Mouse (Mus musculus): ENCODE data around the gene Gm10220.
"Not testable (repeated sequence)": the region's sequence is repeated elsewhere in the genome, so short reads cannot be mapped to it uniquely, and the experiment has no call there.

The Gm10220 gene

DNA sequence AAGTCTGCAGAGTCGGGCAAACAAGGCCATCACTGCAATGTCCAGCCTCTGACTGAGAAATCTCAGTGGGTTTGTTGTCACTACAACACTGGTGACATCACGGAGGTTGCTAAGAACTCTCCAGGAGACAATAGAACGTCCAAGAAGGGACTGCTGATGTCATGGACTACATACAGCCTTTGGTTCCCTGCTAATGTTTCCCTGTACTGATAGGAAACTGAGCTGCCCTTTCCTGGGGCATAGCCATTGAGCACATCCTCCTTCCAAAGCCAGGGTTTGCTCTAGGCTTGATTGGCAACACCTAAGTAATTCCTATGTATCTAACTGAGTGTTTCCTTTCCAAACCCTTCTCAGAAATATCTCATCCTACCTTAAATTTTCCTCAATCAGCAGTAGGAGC, at the start of gene Gm10220:
TSS of gene Gm10220 (minus strand) at position 101 of the 400 bp plus-strand sequence.
- DNase-seq = not testable (repeated sequence)

DNA sequence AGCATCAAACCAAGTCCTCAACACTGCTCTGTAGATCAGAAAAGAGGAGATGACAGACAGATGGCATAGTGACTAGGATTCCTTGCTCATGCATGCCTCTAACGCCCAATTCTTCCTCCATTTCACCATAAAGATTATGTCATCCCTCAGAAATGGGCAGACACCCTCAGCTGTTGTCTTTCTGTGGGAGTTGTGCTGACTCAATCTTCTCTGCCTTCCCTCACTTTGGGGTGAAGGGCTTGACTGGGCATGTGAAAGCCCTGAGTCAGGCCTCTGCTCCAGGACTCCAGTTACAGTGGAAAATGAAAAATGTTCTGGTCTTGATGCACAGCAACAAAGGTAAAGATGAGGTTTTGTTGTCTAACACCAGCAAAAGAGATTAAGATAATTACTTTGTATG, 48.6 kb upstream of the Gm10220 start:
- no peak for DNase-seq

DNA sequence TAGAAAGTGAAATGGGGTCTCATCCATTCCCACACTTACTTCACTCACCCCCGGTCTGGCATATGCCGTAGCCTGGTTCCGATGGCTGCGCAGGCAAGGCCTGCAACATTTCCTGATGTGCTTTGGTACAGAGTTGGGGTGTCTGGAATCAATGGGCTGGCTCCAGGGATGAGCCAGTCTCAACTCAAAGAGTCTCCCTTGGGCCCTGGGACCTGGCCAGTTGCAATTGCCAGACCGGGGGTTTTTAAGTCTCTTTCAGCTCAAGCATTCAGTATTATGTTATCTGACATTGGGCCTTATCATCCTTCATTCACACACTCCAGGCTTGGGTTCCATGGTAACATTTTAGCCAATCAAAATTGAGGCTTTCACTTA, 44.6 kb upstream of the Gm10220 start:
- no peak for DNase-seq

DNA sequence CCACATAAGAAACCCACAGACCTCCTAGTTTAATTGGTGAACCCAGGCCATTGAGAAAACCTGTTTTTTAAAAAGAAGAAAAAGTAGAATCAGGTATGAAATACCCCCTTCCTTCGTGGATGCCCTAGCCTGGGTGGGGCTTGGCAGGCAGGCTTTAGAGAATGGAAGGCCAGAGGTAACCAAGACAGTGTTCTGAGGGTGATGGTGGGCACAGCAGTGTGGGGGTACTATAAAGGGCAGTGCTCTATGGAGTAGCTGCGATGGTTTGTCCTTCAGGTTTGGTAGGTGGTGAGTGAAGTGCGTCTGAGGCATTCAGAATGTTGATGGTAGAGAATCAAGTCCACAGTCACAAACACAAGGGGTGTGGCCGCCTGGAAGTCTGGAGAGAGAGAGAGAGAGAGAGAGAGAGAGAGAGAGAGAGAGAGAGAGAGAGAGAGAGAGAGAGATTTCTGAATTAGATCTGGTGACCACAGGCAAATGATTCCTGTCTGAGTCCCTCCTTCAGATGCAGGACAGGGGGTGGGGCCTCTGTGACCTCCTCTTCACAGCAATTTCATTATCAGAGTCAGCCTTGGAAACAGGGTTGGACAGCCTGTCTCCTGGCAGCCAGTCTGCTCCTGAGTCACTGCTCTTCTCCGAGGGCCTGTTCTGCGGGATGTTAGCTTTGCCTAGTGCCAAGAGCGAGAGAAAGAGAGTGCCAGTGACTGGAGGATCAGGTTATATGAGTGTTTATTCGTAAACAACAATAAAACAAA, 44.0 kb upstream of the Gm10220 start:
- no peak for DNase-seq

DNA sequence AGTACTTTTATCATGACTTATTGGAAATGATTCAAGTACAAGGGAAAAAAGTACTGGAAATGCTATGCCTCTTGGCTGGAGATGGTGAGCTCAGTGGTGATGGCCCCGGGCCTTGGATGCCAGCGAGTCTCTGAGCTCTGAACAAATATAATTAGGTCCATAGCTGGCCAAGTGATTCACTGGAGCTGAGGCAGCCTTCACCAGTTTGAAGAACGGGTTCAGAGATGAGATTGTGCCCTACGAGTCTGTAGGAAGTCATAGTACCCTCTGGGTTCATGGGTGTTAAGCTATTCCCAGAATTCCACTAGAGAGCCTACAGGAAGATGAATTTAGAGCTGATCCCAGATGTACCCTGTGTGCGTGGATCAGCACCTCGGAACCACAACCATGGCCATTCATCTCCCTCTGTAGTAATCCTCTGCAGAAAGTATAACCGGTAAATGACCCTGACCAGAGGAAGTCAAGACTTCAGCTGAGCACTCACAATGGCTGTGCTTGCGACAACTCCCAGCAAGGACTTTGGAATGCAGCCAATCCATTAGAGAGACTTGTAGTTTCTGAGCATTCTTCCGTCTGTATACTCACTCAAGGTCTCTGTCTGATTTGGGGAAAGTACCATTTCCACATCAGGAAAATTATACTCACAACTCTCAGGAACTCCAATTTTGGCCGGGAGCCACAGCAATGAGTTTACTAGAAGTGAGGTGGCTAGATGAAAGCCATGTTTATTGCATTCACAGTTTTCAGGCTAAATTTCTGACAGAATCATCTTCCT, 36.4 kb upstream of the Gm10220 start:
- DNase-seq = no peak

DNA sequence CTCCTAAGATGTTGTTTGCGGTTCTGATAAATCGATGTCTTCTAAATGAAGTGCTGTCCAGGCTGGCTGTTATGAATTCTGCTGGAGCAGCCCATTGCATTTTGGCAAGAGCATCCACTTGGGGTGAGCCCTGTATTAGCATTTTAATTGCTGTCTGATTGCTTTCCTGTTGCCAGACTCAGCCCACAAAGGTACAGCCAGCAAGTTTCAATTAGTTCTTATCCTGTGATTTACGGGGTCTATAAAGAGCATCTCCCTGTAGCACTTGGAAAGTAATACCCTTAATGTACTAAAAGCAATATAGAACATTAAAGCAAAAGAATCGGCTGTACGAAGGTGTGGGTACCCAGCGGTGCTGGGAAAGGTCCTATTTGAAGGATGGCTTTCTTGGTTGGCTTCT, 21.7 kb upstream of the Gm10220 start:
- no peak for DNase-seq

DNA sequence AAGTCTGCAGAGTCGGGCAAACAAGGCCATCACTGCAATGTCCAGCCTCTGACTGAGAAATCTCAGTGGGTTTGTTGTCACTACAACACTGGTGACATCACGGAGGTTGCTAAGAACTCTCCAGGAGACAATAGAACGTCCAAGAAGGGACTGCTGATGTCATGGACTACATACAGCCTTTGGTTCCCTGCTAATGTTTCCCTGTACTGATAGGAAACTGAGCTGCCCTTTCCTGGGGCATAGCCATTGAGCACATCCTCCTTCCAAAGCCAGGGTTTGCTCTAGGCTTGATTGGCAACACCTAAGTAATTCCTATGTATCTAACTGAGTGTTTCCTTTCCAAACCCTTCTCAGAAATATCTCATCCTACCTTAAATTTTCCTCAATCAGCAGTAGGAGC, 16.0 kb downstream of the Gm10220 start, which contains the start of gene 5031410I06Rik:
TSS of gene 5031410I06Rik (minus strand) at position 101 of the 400 bp plus-strand sequence.
- DNase-seq = not testable (repeated sequence)

DNA sequence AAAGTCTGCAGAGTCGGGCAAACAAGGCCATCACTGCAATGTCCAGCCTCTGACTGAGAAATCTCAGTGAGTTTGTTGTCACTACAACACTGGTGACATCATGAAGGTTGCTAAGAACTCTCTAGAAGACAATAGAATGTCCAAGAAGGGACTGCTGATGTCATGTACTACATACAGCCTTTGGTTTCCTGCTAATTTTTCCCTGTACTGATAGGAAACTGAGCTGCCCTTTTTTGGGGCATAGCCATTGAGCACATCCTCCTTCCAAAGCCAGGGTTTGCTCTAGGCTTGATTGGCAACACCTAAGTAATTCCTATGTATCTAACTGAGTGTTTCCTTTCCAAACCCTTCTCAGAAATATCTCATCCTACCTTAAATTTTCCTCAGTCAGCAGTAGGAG, 32.0 kb downstream of the Gm10220 start, which contains the start of gene Gm10471:
TSS of gene Gm10471 (minus strand) at position 101 of the 400 bp plus-strand sequence.
- not testable (repeated sequence) for DNase-seq

DNA sequence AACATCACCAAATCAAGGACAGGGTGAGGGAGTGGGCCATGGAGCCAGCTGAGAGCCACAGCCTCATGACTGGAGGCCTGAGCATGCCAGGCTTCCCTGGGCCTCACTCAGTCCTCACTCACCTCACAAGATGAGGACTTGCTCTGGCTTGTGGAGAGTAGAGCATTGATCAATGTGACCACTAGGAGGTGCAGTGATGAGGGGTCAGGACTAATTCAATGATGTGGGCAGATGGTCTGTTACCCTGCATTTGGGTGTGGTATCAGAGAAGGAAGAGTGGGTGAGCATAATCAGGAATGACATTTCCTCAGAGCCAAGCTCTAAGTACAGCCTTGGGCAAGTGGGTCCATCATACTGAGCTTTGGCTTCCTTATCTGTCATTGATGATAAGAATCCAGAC, 42.2 kb downstream of the Gm10220 start:
- not testable (repeated sequence) for DNase-seq

DNA sequence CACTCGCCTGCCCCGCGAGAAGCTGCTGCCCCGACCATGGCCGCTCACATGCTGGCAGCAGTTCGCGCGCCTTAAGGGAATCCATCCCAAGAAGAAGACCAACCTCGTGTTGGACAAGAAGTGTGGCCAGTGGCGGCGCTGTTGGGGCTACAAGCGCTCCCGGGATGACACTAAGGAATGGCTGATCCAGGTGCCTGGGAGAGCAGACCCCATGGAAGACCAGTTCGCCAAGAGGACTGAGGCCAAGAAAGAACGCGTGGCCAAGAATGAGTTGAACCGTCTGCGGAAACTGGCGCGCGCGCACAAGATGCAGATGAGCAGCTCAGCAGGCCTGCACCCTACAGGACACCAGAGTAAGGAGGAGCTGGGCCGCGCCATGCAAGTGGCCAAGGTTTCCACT, 50.5 kb downstream of the Gm10220 start:
- no peak for DNase-seq

Measured in spleen, adult 18-20 months (tissue).